Mouse (Mus musculus) G1E (cell line): ENCODE results near the gene Slc25a25.

Source experiments
- CTCF ChIP-seq: IDR thresholded peaks from 2 replicates; pipeline ENCODE4 v1.5.1; 2012; ENCODE audit warnings: low read depth, low read length, inconsistent platforms, mixed read lengths
- POLR2AphosphoS5 ChIP-seq: IDR thresholded peaks from 2 replicates; pipeline ENCODE4 v1.6.1; 2012; ENCODE audit warnings: low read depth, low read length, inconsistent platforms; ENCODE audit not compliant: insufficient replicate concordance

DNA sequence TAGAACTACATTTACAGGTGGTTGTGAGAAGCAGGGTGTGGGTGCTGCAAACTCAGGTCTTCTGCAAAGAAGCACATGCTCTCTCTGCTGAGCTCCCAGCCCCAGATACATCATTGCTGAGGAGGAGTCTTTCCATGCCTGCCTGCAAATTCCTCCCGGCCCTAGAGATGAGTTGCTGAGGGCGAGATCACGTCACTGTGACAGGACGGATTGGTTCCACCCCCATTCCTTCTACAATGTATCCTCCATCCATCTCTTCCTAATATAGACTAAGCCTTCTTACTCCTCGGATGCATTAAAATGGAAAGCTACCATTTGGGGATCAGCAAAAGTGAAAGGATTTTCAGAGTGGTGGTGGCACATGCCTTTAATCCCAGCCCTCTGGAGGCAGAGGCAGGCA lies 25.7 kb downstream of the Slc25a25 start:
- TF ChIP-seq CTCF (no peak), POLR2AphosphoS5 (no peak)
